Mouse (Mus musculus) cerebellum, adult 2 months (tissue): ENCODE measurements around the gene Decr2. TPM values are rescaled to one million over a fixed set of nuclear protein-coding genes. Genes with fewer than 3 reads are reported as not detected.

Experiments
- DNase-seq, 2 experiments: peaks; one replicate each; pipeline ENCODE4 v3.0.0; 2021
- H3K27ac ChIP-seq: fragments of 200-500 bp; 2 replicates; pipeline ENCODE4 v1.5.1; 2012; ENCODE audit warnings: low read length, control low read depth, inconsistent platforms; ENCODE audit not compliant: insufficient read depth
- H3K27me3 ChIP-seq: fragments of 200-500 bp; 2 replicates; pipeline ENCODE4 v1.6.1; 2012; ENCODE audit warnings: inconsistent platforms, mild to moderate bottlenecking, low read length, moderate library complexity; ENCODE audit not compliant: control insufficient read depth, insufficient read depth
- H3K4me1 ChIP-seq: fragments of 200-500 bp; 2 replicates; pipeline ENCODE4 v1.6.1; 2011; ENCODE audit warnings: low read length; ENCODE audit not compliant: control insufficient read depth, insufficient read depth
- H3K4me3 ChIP-seq: fragments of 200-500 bp; replicated peaks from 2 replicates; pipeline ENCODE3; 2011; ENCODE audit warnings: mild to moderate bottlenecking, low read depth, low read length, control low read depth; ENCODE audit not compliant: insufficient read depth
- CTCF ChIP-seq: fragments of 200-500 bp; IDR thresholded peaks from 2 replicates; pipeline ENCODE4 v1.5.1; 2011; ENCODE audit warnings: low read depth, mild to moderate bottlenecking, control low read depth, low read length, moderate library complexity, borderline replicate concordance; ENCODE audit not compliant: insufficient read depth
- POLR2A ChIP-seq: fragments of 200-500 bp; IDR thresholded peaks from 2 replicates; pipeline ENCODE4 v1.6.1; 2011; ENCODE audit warnings: low read length, control low read depth, borderline replicate concordance; ENCODE audit not compliant: insufficient read depth
- WGBS: fragments of 180-500 bp; shearing (Covaris S2); methylation state at CpG from one replicate; pipeline ENCODE4 v1.1.7; 2018; 5-methylcytosine and 5-hydroxymethylcytosine counted together
- polyA plus RNA-seq: library from polyadenylated mRNA; depleted of rRNA; stranded (reverse); fragments of >200 nt; gene quantifications from 2 replicates; pipeline ENCODE4 v1.2.3, GENCODE M21; 2012

The Decr2 gene
- polyA plus RNA-seq, 1 experiment = 39.5 TPM

DNA sequence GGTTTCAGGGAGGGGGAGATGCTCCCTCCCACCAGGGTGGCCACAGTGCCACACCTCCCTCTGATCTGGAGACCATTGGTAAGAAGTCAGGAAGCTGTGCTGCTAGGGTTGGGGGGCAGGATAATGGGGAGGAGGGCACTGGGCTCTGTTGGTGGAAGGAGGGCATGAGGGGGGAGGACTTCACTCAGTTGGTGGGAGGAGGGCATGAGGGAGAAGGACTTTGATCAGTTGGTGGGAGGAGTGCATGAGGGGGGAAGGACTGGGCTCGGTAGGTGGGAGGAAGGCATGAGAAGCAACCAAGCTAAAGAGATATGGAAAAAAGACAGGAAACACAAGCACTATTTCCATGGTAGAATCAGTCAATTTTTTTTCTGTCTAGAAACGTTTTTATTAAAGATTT is 9.3 kb downstream of the Decr2 start:
- TF ChIP-seq CTCF (no peak), POLR2A (no peak)
- WGBS = 43% methylated on average over 2 of the region's 2 CpGs
- no peaks in the 10 kb centered on the region for H3K4me1 ChIP-seq
- H3K27ac ChIP-seq = no peak overlapping the region
- H3K27me3 ChIP-seq = no peaks in the 10 kb centered on the region
- H3K4me3 ChIP-seq = no peak overlapping the region
- DNase-seq = no peak

DNA sequence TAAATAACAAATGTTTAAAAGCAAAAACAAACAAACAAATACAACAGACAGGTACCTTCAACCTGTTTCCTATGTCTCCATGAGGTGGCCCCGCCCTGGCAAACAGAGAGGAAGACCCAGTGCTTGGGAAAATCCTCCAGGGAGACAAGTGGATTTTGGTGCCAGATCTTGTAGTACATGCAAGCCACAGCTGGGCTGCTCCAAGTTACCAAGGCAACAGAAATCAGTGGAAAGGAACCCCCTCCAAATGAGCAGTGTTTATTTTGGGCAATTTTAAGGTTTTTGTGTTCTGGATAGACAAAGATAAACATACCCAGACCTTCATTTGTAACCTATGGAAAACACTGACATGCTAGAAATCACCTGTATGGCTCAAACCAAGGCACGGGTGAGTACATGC is 11.3 kb downstream of the Decr2 start:
- no peak overlapping the region for H3K4me3 ChIP-seq
- no peaks in the 10 kb centered on the region for H3K27me3 ChIP-seq
- no peaks in the 10 kb centered on the region for H3K4me1 ChIP-seq
- WGBS = 64% methylated on average over 2 of the region's 2 CpGs
- H3K27ac ChIP-seq = no peak overlapping the region
- TF ChIP-seq POLR2A = no peak
- no peak for TF ChIP-seq CTCF
- DNase-seq = no peak

- DNase-seq = no peak
- WGBS = 72% methylated on average over 3 of the region's 3 CpGs
- H3K4me3 ChIP-seq = no peak overlapping the region
- no peak overlapping the region for H3K27ac ChIP-seq
- peaks cover under 1% of the 10 kb centered on the region; the same call in 1 of the 2 replicates for H3K4me1 ChIP-seq
- TF ChIP-seq POLR2A (no peak), CTCF (no peak)
- H3K27me3 ChIP-seq = no peaks in the 10 kb centered on the region
These were observed 14.9 kb downstream of the Decr2 start for GRCm38 (mm10) chr17:26075246-26075645.

DNA sequence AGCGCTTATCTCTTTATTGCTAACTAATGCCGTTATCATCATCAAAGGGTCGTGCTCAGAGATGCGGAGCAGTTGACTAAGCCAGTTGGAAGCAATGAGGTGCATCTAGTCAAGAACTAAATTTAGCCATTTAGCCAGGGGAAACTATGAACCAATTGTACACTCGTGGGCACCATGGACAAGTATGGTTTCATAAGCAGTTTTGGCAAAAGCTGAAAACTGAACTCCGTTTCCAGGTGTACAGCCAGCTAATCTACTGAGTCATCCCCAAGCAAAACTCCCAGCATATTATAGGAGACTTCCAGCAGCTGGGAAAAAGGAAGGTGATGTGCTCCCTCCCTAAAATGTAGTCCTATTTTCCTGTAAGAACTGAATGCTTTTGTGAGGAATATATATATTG is 20.0 kb downstream of the Decr2 start:
- TF ChIP-seq CTCF (no peak), POLR2A (no peak)
- 17% methylated on average over 6 of the region's 6 CpGs for WGBS
- DNase-seq = no peak
- Histone ChIP-seq H3K4me1 (peaks cover 12% of the 10 kb centered on the region; the same call in 1 of the 2 replicates), H3K27ac (no peak overlapping the region; the same call in 1 of the 2 replicates), H3K27me3 (no peaks in the 10 kb centered on the region), H3K4me3 (peak overlapping the region; percentile 81)

- WGBS = under 1% methylated on average over 92 of the region's 94 CpGs
- Histone ChIP-seq H3K4me1 (peaks cover 14% of the 10 kb centered on the region; the same call in 1 of the 2 replicates), H3K27ac (peak within 1 kb of the TSS; percentile 90), H3K27me3 (no peaks in the 10 kb centered on the region), H3K4me3 (peak within 1 kb of the TSS; percentile 81)
- no peak for TF ChIP-seq CTCF
- peak; percentile 96 for TF ChIP-seq POLR2A
- DNase-seq = peak; percentile 88 to 90
These were observed 21.1 kb downstream of the Decr2 start, which contains the start of gene Rab11fip3 for GRCm38 (mm10) chr17:26068831-26069739. TSS of gene Rab11fip3 (minus strand) at chr17:26069555.

DNA sequence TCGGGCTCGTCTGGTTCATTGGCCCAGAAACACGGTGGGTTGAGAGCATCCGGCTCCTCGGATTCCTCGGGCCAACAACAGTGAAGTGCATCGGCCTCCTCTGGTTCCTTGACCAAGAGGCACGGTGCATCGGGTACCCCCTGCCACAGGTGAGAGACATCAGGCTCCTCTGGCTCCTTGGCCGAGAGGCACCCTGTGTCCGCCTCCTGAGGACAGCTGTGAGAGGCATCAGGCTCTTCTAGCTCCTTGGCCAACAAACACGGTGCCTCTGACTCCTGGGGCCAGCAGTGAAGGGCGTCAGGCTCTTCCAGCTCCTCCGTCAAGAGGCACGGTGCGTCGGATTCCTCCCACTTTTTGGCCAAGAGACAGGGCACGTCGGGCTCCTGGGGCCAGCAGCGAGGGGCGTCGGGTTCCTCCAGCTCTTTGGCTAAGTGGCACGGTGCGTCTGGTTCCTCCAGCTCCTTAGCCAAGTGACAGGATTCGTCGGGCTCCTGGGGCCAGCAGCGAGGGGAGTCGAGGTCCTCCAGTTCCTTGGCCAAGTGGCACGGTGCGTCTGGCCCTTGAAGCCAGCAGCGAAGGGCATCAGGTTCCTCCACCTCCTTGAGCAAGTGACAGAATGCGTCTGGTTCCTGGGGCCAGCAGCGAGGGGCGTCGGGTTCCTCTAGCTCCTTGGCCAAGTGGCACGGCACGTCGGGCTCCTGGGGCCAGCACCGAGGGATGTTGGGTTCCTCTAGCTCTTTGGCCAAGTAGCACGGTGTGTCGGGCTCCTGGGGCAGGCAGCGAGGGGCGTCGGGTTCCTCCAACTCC is 21.9 kb downstream of the Decr2 start:
- peak overlapping the region; percentile 90 for H3K27ac ChIP-seq
- under 1% methylated on average over 44 of the region's 44 CpGs for WGBS
- peak overlapping the region; percentile 81 for H3K4me3 ChIP-seq
- peak in 1 of 2 experiments; percentile 53 for DNase-seq
- H3K27me3 ChIP-seq = no peaks in the 10 kb centered on the region
- no peak for TF ChIP-seq CTCF
- peaks cover 19% of the 10 kb centered on the region for H3K4me1 ChIP-seq

DNA sequence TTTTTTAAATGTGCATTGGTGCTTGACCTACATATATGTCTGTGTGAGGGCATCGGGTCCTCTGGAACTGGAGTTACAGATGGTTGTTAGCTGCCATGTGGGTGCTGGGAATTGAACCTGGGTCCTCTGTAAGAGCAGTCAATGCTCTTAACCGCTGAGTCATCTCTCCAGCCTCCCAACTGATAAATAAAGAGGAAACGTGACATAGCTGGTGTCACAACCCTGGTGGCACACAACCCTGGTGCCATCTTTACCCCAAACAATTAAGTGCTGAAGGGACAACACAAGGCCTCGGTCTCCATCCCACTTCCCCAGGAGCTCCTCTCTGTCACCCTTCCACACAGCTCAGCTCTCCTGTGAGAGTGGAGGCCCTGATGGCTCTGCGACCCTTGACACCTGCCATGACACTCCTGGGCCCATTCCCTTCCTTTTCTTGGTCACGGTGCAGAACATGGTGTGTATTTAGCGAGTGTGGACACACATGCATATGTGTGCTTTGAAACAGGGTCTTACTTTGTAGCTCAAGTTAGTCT is 23.6 kb downstream of the Decr2 start:
- WGBS = 73% methylated on average over 7 of the region's 7 CpGs

More for the DNA sequence above, 23.6 kb downstream of the Decr2 start:
- Histone ChIP-seq H3K4me1 (peaks cover 30% of the 10 kb centered on the region), H3K27me3 (no peaks in the 10 kb centered on the region), H3K4me3 (peak overlapping the region; percentile 81), H3K27ac (no peak overlapping the region)
- no peak for DNase-seq
- TF ChIP-seq POLR2A (no peak), CTCF (no peak)
